Mouse (Mus musculus): ENCODE measurements at regions not wholly inside any gene's neighbourhood (a gene's known extent, or its start where the extent isn't known, plus 50 kb on each side); places are given as distances from the start of the nearest gene placed in this dataset.

DNA sequence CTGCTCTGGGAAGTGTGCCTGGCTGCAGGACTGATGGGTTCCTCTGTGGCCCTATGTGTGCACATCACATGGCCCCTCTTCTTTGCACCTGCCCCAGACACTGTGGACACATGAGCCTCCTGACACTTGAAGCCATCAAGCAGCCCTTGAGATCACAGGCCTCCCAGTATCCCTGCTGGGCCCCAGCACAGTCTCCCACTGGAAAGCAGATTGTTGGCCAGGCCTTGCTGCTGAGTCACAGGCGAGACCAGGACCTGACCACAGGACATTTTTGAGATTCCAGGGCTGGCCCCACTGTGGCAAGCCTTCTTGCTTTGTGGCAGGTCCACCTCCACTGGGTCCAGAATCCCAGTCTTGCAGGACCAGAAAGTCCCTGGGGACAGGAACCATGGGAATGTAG, 105.5 kb upstream of the Ccnd1 start:
- in situ Hi-C loops (cut with MboI, MseI): no loop called here

DNA sequence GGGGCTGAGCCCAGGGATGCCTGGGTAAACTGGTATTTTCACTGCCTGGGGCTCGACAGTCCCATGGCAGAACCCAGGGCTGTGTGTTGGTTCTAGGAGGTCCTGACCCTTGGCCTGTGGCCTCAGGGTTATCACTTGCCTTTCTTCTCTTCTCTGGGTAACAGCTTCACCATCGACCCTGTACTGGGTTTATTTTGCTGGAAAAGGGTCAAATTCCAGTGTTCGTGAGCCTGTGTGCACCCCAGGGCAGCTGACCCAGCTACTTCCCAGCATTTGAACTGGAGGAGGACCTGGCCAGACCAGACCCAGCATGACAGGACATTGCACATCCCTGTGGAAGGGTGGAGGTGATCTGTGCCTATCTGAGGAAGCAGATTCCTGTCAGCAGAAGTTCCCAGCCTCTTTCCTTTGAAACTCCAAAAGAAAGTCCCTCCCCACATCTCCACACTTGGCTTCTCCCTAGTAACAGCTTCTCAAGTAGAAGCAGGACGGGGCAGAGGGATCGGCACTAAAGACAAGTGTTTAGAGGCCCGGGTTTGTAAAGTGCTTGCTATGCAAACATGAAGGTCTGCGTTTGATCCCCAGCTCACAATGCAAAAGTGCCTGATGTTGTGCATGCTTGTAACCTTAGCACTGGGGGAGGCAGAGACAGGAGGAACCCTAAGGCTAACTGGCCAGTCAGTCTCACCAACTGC, 103.9 kb upstream of the Ccnd1 start:
- in situ Hi-C loops (cut with MboI, MseI): no loop called here

DNA sequence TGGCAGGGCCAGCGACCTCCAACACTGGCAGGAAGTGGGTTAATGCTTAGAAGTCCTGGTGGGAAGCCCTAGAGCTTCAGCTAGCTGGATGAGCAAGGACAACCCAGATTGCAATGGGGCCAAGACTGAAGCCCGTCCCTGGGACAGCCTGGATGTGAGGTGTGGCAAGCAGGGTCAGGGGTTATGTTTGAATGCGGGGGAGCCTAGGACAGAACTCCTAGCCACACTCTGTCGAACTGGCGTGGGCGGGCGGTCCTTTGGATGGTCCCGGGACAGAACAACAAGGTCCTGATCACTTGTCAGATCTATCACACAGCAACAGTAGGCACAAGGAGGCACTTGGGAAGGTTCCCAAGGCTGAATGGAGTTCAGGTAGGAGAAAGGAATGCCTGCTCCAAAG, 101.1 kb upstream of the Ccnd1 start:
- in situ Hi-C loops (cut with MboI, MseI): no loop called here

DNA sequence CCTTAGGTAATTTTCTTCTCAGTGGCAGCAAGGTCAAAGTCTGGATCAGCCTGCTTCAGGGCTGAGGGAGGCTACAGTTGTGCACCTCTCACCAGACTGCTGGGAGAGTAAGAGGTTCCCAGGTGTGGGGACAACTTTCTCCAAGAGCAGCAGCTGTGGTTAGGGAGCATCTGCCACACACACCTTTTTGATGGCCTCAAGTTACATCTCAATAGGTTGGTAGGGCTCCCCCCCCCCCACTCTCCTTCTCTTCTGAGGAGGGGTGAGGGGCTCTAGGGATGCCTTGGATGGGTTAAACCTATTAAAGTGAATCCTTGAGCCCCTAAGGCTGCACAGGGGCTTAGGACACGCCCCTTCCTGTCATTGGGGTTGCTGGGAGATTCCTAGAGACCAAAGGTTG, 94.7 kb upstream of the Ccnd1 start:
- in situ Hi-C loops (cut with MboI, MseI): no loop called here

DNA sequence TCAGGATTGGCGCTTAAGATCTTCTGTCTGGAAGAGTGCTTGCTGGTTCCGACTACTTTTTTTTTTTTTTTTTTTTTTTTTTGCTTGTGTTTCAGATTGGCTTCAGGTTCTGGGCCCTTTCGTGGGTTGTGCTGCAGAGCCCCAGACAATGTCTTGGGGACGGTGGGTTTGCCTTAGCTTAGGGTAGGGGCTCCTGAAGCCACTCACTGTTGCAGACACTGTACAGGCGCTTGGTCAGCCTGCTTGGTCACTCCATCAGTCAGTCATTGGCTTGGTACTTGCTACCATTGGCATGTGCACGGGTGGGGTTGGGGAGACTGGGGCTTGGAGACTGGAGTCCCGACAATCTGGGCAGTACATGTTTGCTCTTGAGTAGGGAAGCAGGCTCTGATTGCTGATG, 91.5 kb upstream of the Ccnd1 start:
- in situ Hi-C loops (cut with MboI, MseI): no loop called here

DNA sequence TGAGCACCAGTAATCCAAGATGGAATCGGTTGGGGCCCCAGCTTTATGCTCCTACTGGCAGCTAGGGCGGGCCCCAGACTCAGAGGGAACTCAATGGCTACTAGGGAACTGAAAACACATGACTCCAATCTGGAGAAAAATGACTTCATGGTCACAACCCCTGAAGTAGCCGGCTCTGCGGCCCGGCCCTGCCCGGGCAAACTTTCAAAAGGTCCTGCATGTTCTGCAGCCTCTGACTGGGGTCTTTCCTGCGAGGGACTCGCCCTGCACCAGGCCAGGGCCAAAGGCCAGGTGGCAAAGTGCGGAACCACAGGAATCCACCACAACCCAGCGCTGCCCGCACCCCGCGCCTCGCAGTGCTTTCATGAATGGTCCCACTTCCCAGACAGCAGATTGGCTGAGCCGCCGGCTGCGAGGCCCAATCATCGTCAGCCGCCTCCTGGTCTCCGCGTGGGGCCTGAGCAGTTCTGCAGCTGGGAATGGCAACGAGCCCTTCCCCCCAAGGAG, 91.0 kb upstream of the Ccnd1 start:
- in situ Hi-C loops (cut with MboI, MseI): no loop called here

DNA sequence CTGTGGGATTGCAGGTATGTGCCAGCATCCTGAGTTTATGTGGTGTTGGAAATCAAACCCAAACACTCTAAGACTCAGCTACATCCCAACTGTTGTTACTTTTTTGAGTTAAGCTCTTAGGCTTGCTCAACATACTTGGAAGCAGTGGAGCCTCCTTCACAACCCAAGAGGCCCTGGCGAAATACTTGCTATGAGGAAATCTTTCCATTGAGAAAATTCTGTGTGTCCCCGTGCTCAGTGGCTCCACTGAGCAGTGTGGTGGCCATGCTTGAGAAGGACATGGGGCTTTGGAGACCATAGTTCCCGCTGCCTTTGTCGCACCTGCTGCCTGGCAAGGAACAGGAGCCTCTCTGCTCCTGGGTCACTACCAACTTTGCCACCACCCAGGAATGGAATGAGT, 89.9 kb upstream of the Ccnd1 start:
- in situ Hi-C loops (cut with MboI, MseI): no loop called here

DNA sequence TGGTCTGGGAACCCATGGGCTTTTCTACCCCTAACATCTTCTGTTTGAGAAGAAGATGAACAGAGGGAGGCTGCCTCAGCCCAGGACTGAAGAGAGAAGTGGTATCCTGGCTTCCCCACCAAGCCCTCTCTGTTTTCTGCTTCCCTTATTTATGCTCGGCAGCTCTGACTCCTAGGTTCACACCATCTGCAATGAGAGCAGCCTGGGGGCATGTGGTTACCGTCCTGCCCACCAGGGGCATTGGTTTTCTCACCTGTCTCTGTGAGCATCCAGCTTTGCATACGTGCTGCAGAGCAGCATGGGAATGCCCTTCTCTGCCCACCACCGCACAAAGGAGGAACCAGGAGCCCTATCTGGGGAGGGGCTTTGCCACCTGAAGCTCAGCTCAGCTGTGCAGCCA, 89.4 kb upstream of the Ccnd1 start:
- in situ Hi-C loops (cut with MboI, MseI): no loop called here

DNA sequence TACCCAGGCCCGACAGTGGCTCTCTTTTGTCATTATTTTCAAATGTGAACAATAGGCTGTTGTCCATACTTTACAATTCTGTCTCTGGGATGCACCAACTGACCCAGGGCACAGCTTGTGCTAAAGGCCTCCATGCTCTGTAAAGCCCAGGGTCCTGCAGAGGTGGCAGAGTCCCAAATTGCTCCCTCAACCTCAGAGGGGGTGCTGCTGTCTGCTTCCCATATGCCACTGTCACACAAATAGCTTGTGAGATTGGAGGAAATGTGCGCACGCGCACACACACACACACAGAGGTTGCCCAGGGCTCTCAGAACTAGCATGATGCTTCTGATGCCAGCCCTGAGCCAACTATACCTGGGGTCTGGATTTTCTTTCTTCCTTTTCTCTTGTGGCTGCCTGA, 87.3 kb upstream of the Ccnd1 start:
- in situ Hi-C loops (cut with MboI, MseI): no loop called here

DNA sequence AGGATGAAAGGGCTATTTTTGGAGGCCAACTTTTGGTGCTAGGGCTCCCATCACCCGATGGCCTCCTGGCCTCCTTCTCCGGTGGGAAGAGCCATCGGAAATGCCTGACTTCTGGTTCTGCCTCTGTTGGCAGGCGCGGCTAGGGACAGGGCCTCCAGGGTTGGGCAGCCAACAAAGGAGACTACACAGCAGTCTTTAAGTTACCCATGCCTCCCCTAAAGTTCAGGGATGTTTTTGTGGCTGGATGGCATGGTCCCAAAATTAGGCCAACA, 86.2 kb upstream of the Ccnd1 start:
- in situ Hi-C loops (cut with MboI, MseI): no loop called here

DNA sequence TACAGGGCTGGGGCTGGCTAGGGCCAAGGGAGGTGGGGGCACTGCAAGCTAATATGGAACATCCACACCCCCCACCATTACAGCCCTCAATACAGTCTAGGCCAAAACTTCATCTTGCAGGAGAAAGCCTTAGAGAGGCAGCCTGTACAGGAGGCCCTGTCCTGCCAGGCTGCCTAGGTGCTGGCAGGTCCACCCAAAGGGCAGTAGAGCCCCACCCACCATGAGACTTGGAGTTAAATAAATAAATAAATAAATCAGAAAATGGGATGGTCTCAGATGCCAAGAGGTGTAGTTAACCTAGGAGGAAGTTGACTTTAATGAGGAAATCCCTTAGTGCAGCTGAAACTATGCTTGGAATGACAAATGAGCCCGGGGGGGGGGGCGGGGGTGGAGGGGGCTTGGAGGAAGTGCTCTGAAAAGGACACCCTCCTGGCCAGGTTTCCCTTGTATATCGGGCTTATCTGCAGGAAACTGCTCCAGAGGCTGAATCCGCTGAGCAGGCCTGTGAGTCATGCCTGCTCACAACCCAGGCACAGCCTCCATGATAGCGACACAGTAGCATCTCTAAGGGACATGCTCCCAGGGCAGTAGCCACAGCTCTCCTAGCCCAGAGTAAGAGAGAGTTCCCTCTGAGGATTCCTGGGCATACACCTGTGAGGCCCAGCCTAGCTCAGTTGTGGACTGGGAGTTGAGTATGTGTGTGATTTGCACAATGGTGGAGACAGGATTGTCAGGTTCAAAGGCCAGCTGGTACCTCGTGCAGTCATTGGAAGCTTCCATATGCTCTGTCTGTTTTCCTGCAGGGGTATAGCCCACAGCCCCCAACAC, 85.7 kb upstream of the Ccnd1 start:
- in situ Hi-C loops (cut with MboI, MseI): no loop called here

DNA sequence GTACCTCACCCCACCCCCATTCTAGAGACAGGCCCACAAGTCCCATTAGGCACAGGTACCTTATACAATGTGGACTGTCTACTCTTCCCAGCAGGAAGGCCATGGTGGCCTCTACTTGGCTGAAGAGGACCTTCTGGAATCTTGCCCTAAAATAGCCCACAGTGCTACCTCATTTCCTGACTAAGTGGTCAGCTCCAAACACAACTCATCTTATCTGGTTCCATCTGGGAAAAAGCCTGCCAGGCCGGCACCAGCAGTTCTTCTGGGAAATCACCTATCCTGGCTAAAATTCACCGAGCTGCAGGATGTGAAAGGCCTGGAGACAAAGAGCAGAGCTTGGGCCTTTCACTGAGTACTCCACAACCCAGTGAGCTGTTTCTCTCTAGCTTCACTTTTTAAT, 84.9 kb upstream of the Ccnd1 start:
- in situ Hi-C loops (cut with MboI, MseI): loop anchor here (5.0 kb wide), 1 partner anchor 68 kb away; no protein-coding TSS in a partner anchor

DNA sequence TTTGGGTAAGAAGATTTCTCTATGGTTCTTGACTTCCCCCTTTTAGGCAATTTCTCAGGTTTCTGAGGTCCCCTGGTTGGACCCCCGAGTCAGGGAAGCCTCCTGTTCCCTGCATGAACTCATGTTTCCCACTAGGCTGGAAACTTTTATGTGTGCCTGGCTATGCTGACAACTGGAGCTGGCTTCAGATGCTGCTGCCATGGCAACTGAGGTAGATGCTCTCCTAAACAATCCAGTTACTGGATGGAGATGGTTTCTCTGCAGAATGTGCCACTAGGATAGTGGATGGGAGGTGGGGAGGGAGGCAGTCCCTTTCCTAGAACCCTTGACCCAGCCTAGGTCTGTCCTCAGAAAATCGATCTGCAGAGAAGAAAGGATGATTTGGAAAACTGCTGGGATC, 79.4 kb upstream of the Ccnd1 start:
- in situ Hi-C loops (cut with MboI, MseI): no loop called here

DNA sequence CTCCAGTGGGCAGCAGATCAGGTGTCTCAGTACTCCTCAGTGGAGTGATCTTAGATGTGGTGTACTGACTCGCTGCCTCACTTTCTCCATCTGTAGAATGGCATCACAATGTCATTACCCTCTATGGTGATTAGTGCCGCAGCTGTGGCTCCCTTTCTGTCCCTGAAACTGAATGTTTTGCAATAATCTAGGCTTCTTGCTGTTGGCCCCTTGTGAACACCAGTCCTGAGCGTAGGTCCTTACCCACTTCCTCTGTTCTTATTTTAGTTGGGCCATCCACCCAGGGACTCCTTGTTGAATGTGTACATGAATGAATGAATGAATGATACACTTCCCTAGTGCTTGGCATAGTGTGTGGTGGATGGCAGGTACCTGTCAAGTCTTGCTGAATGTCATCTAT, 78.4 kb upstream of the Ccnd1 start:
- in situ Hi-C loops (cut with MboI, MseI): no loop called here

DNA sequence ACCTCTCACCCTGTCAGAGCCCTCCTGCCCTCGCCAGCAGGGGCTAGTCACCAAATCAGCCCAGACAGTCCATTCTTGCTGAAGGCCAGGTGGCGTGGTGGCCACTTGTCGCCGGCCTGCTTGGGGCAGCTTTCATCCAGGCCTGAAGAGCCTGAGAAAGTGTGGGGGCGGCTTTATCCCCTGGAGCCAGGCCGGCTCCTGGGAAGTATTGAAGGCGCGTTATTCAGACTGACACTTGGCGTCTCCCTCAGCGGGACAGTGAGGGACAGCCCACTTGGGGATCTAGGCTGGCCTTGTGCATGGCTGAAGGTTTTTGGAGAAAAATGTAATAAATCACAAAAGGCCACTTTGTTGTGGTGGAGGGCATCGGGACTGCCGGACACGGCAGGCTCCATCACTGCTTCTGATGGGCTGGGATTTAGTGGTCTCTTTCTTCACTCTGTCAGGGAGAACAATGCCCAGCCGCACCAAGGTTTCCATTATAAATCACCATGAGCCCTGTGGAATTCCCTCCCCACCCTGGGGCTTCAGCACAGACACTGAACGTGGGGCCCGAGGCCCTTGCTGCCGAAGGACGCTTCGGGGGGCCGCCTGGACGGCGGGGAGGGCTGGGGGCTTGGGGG, 75.8 kb upstream of the Ccnd1 start:
- in situ Hi-C loops (cut with MboI, MseI): no loop called here

DNA sequence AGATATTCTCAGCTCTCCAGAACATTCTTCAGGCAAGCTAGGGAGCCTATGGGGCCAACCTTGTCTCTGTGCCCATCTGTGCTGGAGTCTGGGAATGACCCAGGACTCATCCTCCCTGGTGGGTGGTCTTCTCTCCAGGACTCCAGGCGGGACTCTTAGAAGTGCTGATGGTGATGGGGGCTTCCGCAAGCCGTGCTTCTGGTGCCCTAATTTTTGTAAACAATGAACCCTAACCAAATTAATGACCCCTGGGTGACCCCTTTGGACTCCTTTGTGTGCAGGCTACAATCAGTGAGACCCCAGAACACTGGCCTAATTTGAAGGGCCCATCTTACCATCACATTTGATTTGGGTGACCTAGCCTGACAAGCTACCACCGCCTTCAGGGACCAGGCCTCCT, 71.0 kb upstream of the Ccnd1 start:
- in situ Hi-C loops (cut with MboI, MseI): no loop called here

DNA sequence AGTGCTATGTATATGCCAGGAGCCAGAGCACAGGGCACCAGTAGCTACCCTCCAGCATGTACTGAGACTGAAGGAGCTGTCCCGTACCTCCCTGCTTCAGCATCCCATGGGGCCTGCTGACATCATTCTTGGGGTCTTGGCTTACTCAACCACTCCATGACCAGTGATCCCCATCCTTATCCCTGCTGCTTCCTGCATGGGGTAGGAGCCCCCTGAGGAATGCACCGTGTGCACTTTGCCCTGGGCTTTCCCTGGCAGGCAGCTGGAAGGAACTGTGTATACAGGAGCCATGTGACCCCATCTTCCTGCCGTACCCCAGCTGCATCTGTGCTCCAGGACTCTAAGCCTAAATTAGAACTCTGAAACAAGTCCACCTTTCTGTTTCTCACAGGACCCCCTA, 70.3 kb upstream of the Ccnd1 start:
- in situ Hi-C loops (cut with MboI, MseI): no loop called here

DNA sequence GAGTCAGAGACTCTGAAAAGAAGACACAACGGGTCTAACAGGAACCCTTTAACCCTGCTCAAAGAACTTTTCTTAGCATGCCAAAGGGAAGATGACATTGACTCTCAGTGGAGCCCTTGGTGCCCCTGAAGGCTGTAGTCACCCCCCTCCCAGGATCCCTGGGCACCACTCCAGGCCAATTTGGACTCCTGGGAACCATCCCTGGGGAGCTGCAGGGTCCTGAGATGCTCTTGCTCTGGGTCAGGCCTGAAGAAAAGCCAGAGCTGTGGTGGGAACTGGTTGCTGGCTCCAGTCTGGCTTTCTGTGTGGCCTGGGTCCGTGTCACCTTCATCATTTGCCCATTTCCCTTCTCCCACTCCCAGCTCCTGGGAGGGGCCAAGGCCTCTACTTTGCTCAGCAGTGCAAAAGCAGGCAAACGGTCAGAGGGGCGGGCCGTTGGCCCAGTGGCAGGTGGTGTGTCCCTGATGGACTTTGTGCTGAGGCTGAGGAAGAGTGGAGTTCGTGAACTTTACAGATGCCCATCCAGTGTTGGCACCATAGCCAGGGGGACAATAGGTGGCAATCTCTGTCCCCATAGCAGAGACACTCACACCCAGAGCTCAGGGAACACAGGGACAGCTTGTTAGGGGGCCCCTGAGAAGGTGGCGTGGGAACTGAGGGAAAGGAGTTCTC, 69.1 kb upstream of the Ccnd1 start:
- in situ Hi-C loops (cut with MboI, MseI): no loop called here

DNA sequence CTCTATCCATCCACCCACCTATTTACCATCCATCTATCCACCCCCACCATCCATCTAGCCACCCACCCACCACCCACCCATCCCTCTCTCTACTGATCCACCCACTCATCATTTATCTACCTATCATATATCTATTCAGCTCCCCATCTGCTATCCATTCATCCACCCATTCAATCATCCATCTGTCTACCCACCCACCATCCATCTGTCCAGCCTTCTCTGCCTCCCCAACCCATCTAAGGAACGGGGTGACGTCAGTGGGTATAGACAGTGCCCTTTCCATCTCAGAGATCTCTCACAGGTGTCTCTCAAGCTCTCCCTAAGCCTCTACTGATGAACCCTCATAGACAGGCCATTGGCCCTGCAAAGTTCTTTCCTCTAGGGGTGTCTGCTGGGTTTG, 67.5 kb upstream of the Ccnd1 start:
- in situ Hi-C loops (cut with MboI, MseI): no loop called here

DNA sequence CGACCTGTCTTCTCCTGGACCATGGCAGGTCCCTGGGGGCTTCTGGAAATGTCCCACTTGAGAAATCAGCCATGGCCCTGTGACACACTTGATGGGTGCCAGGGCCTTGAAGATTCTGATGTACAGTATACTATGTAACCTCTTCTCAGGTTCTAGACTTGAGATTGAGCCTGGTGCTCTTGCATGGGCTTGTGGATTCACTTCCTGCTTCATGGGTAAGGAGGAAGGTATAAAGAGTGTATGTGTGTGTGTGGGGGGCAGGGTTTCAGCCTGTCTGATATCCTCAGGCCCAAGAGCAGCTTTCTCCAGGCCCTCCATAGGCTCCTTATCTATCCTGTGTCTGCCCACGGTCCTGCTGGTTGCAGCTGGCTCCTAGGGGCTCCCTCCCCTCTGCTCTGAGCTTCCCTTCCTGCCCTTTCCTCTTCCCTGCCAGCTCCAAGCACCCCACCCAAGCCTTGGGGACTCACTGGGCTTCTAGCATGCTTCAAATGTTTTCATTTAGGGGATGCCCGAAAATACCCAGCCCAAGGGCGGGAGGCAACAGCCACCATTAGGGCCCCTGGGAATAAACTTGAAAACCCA, 61.9 kb upstream of the Ccnd1 start:
- in situ Hi-C loops (cut with MboI, MseI): no loop called here

DNA sequence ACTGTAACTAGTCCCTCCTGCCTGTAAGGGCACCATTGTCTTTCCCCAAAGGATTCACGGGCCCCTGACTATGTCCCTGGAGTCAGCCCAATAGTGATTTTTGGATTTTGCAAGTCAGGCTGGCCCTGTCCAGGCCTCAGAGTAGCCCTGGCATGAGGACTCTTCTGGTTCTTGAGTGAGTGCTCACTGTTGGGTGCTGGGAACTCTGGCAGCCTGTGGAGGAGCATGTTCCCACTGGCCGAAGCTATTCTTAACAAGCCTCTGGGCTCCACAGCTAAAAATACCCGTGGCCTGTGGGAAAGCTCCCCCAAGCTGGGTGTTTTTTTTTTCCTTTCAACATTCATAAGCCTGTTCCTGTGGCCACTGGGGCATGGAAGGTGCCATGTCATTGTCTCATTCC, 60.0 kb upstream of the Ccnd1 start:
- in situ Hi-C loops (cut with MboI, MseI): no loop called here

DNA sequence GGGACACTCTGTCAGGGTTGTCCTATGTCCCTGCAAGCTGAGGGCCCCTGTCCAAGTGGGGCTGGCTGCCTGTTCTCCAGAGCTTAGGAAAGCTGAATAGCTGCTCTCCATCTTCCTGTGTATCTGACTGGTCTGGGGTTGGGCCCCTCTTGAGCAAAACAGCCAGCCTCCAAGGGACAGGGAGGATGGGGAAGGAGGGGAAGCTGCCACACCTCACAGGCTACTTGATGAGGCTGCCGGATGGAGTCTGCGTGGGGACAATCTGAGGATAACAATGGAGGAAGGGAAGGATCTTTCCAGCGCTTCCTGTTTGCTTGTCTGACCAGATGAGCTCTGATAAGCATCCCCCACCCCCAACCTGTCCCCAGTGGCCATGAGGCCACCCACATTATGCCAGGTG, 57.1 kb upstream of the Ccnd1 start:
- in situ Hi-C loops (cut with MboI, MseI): no loop called here
